Mouse (Mus musculus) stomach, postnatal 0 days (tissue): ENCODE data around the gene Btbd19. TPM values are rescaled to one million over a fixed set of nuclear protein-coding genes. Genes with fewer than 3 reads are reported as not detected.
A peak's percentile ranks its signal among the peaks of the same experiment; 100 is the strongest.

ENCODE experiments used
- ATAC-seq: fragments of 200-750 bp; cut with Nextera tagmentation; 2 replicates; pipeline ENCODE4 v1.8.0; 2017; ENCODE audit not compliant: low FRiP score, low TSS enrichment
- DNase-seq: peaks from one replicate; pipeline ENCODE4 v3.0.0-alpha.2; 2016; ENCODE audit warnings: low spot score
- H3K27ac ChIP-seq: fragments of 300-500 bp; sonication (generic); replicated peaks from 2 replicates; pipeline ENCODE4 v1.5.1; 2014; ENCODE audit warnings: mild to moderate bottlenecking, control low read depth
- H3K27me3 ChIP-seq: fragments of 300-500 bp; sonication (generic); 2 replicates; pipeline ENCODE4 v1.6.1; 2014; ENCODE audit warnings: low read length; ENCODE audit not compliant: control insufficient read depth, insufficient read depth
- H3K36me3 ChIP-seq: fragments of 300-500 bp; sonication (generic); 2 replicates; pipeline ENCODE4 v1.6.1; 2014; ENCODE audit warnings: low read length, mixed read lengths; ENCODE audit not compliant: control insufficient read depth, insufficient read depth
- H3K4me1 ChIP-seq: fragments of 300-500 bp; sonication (generic); replicated peaks from 2 replicates; pipeline ENCODE4 v1.6.1; 2014; ENCODE audit warnings: antibody characterized with exemption; ENCODE audit not compliant: control insufficient read depth, insufficient read depth
- H3K4me2 ChIP-seq: fragments of 300-500 bp; sonication (generic); replicated peaks from 2 replicates; pipeline ENCODE4 v1.6.1; 2014; ENCODE audit warnings: low read depth, mild to moderate bottlenecking, control low read depth, moderate library complexity
- H3K4me3 ChIP-seq: fragments of 300-500 bp; sonication (generic); 2 replicates; pipeline ENCODE4 v1.5.1; 2014; ENCODE audit warnings: low read depth, low read length, control low read depth
- H3K9ac ChIP-seq: fragments of 300-500 bp; sonication (generic); 2 replicates; pipeline ENCODE4 v1.6.1; 2014; ENCODE audit warnings: mild to moderate bottlenecking, low read length, control low read depth, mixed read lengths
- H3K9me3 ChIP-seq: fragments of 300-500 bp; sonication (generic); 2 replicates; pipeline ENCODE4 v1.6.1; 2016; ENCODE audit warnings: low read length; ENCODE audit not compliant: control insufficient read depth
- CTCF ChIP-seq: IDR thresholded peaks from 2 replicates; pipeline ENCODE4 v1.5.1; 2016; ENCODE audit warnings: antibody characterized with exemption, low read depth, mild to moderate bottlenecking, moderate library complexity
- EP300 ChIP-seq: optimal IDR thresholded peaks from 2 replicates; pipeline ENCODE3; 2016; ENCODE audit warnings: antibody characterized with exemption
- WGBS: fragments of 180-500 bp; shearing (Covaris S2); extraction: QIAGEN DNeasy Blood & Tissue Kit; methylation state at CpG from one replicate; pipeline ENCODE4 v1.1.7; 2014; 5-methylcytosine and 5-hydroxymethylcytosine counted together
- polyA plus RNA-seq: library from polyadenylated mRNA; unstranded; fragments of >200 nt; fragmentation: Nextera tagmentation; extraction: Ambion mirVana; gene quantifications from 2 replicates; pipeline ENCODE4 v1.2.1, GENCODE M21; 2015

Gene Btbd19
- polyA plus RNA-seq, 1 experiment from 2014 or later = 5.7 TPM

- H3K4me3 ChIP-seq = peak overlapping the region; percentile 56
- peak overlapping the region; percentile 88 for H3K4me2 ChIP-seq
- no peaks in the 10 kb centered on the region for H3K9me3 ChIP-seq
- H3K4me1 ChIP-seq = peaks cover 4% of the 10 kb centered on the region; the same call in 1 of the 2 replicates
- ATAC-seq (no peak), DNase-seq (no peak)
- WGBS = 11% methylated on average over 5 of the region's 5 CpGs
- H3K27me3 ChIP-seq = no peaks in the 10 kb centered on the region
- no peak for TF ChIP-seq EP300
- no peak for TF ChIP-seq CTCF
- H3K9ac ChIP-seq = peak overlapping the region; percentile 73
- H3K27ac ChIP-seq = peak overlapping the region; percentile 75
- H3K36me3 ChIP-seq = no peaks in the 10 kb centered on the region
Measured at GRCm38 (mm10) chr4:117096666-117097065, 28.9 kb downstream of the Btbd19 start.

- Histone ChIP-seq H3K4me3 (peak within 1 kb of the TSS; percentile 56), H3K27me3 (no peaks in the 10 kb centered on the region), H3K27ac (peak within 1 kb of the TSS; percentile 75), H3K36me3 (no peaks in the 10 kb centered on the region), H3K9me3 (no peaks in the 10 kb centered on the region), H3K4me2 (peak within 1 kb of the TSS; percentile 88), H3K9ac (peak within 1 kb of the TSS; percentile 73), H3K4me1 (peaks cover 4% of the 10 kb centered on the region; the same call in 1 of the 2 replicates)
- ATAC-seq (peak; percentile 81), DNase-seq (peak; percentile 61)
- TF ChIP-seq CTCF = no peak
- no peak for TF ChIP-seq EP300
- WGBS = under 1% methylated on average over 46 of the region's 50 CpGs
Measured at GRCm38 (mm10) chr4:117095551-117096452, 29.7 kb downstream of the Btbd19 start, which contains the start of gene Ptch2. Gene Ptch2, plus strand, starts transcription at chr4:117096075.

GRCm38 (mm10) chr4:117094626-117095361 lies 30.7 kb downstream of the Btbd19 start:
- H3K27me3 ChIP-seq = no peaks in the 10 kb centered on the region
- H3K9ac ChIP-seq = no peak overlapping the region
- H3K4me2 ChIP-seq = no peak overlapping the region
- ATAC-seq = no peak
- 59% methylated on average over 3 of the region's 3 CpGs for WGBS
- no peak for DNase-seq
- H3K36me3 ChIP-seq = no peaks in the 10 kb centered on the region
- H3K9me3 ChIP-seq = no peaks in the 10 kb centered on the region
- no peak overlapping the region for H3K4me3 ChIP-seq
- H3K27ac ChIP-seq = peak overlapping the region; percentile 75
- H3K4me1 ChIP-seq = peaks cover 4% of the 10 kb centered on the region; the same call in 1 of the 2 replicates
- TF ChIP-seq EP300 = no peak
- TF ChIP-seq CTCF = no peak

GRCm38 (mm10) chr4:117090586-117090985 lies 34.9 kb downstream of the Btbd19 start:
- Histone ChIP-seq H3K4me3 (no peak overlapping the region), H3K27ac (no peak overlapping the region), H3K9ac (no peak overlapping the region), H3K9me3 (no peaks in the 10 kb centered on the region), H3K4me1 (no peaks in the 10 kb centered on the region; the same call in 1 of the 2 replicates), H3K4me2 (no peak overlapping the region), H3K27me3 (no peaks in the 10 kb centered on the region), H3K36me3 (no peaks in the 10 kb centered on the region)
- ATAC-seq (no peak), DNase-seq (no peak)
- TF ChIP-seq EP300 (no peak), CTCF (no peak)
- 64% methylated on average over 7 of the region's 7 CpGs for WGBS

- Histone ChIP-seq H3K36me3 (no peaks in the 10 kb centered on the region), H3K27ac (no peak overlapping the region), H3K9me3 (no peaks in the 10 kb centered on the region), H3K4me1 (no peaks in the 10 kb centered on the region; the same call in 1 of the 2 replicates), H3K4me2 (no peak overlapping the region), H3K9ac (no peak overlapping the region), H3K27me3 (no peaks in the 10 kb centered on the region), H3K4me3 (no peak overlapping the region)
- DNase-seq (no peak), ATAC-seq (no peak)
- 79% methylated on average over 7 of the region's 7 CpGs for WGBS
- TF ChIP-seq CTCF (no peak), EP300 (no peak)
Measured at GRCm38 (mm10) chr4:117087948-117088640, 37.4 kb downstream of the Btbd19 start.
